Mouse (Mus musculus) ovary, postnatal 10 days (tissue): ENCODE data around the gene A430089I19Rik.
"Not testable (repeated sequence)": the region's sequence is repeated elsewhere in the genome, so short reads cannot be mapped to it uniquely, and the experiment has no call there.

Experiments used
- DNase-seq: peaks from one replicate; pipeline ENCODE4 v3.0.0; 2022; ENCODE audit warnings: low spot score

Gene A430089I19Rik

DNA sequence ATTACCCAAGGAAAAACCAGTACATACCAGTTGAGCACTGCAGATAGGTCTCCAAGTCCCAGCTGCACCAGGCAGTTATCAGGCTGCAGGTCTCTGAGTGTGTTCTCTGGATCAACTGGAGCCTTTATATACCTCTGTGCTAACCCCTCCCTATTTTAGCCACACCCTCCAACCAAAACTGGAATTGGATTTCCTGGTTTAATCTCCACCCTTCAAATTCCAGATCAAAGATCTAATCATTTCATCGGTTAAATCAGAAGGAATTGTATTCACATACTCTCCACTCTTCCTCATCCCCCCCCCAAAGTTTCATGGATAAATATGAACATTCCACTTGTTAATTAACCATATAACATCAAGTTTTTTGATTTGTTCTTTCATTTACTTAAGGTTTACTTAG is at the start of gene A430089I19Rik:
A430089I19Rik (minus strand) TSS at position 101 of the 400 bp plus-strand sequence.
- not testable (repeated sequence) for DNase-seq

DNA sequence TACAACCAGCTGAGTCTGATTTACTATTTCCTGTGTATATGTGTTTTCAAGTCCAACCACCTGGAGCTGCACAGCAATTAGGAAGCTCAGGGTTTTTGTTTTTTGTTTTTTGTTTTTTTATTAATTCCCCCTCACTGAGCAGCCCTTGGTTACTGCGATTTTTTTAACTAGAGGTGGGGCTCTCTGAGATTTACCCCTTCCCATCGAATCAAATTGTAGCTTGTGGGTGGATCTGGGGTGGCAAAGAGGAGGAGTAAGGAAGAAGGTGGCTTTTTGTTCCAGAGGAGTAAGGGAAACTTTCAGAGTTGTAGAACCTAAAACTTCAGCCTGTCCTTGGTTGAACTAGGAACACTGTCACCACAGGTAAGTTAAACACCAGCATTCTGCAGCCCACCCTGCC is 32.9 kb upstream of the A430089I19Rik start, which contains the start of gene AA792892:
AA792892 (plus strand) TSS at position 301 of the 400 bp plus-strand sequence.
- DNase-seq = not testable (repeated sequence)

GRCm38 (mm10) chr5:94314135-94314534 is 7.5 kb upstream of the A430089I19Rik start, which contains the start of gene Gm6502:
Gene Gm6502, plus strand, starts transcription at chr5:94314435.
- not testable (repeated sequence) for DNase-seq
